Mouse (Mus musculus) stomach, postnatal 0 days (tissue): ENCODE results near the gene Gjb4. TPM values are rescaled to one million over a fixed set of nuclear protein-coding genes. Genes with fewer than 3 reads are reported as not detected.
A peak's percentile ranks its signal among the peaks of the same experiment; 100 is the strongest.

ENCODE experiments used
- ATAC-seq: fragments of 200-750 bp; cut with Nextera tagmentation; 2 replicates; pipeline ENCODE4 v1.8.0; 2017; ENCODE audit not compliant: low FRiP score, low TSS enrichment
- DNase-seq: peaks from one replicate; pipeline ENCODE4 v3.0.0-alpha.2; 2016; ENCODE audit warnings: low spot score
- H3K27ac ChIP-seq: fragments of 300-500 bp; sonication (generic); replicated peaks from 2 replicates; pipeline ENCODE4 v1.5.1; 2014; ENCODE audit warnings: mild to moderate bottlenecking, control low read depth
- H3K27me3 ChIP-seq: fragments of 300-500 bp; sonication (generic); 2 replicates; pipeline ENCODE4 v1.6.1; 2014; ENCODE audit warnings: low read length; ENCODE audit not compliant: control insufficient read depth, insufficient read depth
- H3K36me3 ChIP-seq: fragments of 300-500 bp; sonication (generic); 2 replicates; pipeline ENCODE4 v1.6.1; 2014; ENCODE audit warnings: low read length, mixed read lengths; ENCODE audit not compliant: control insufficient read depth, insufficient read depth
- H3K4me1 ChIP-seq: fragments of 300-500 bp; sonication (generic); replicated peaks from 2 replicates; pipeline ENCODE4 v1.6.1; 2014; ENCODE audit warnings: antibody characterized with exemption; ENCODE audit not compliant: control insufficient read depth, insufficient read depth
- H3K4me2 ChIP-seq: fragments of 300-500 bp; sonication (generic); replicated peaks from 2 replicates; pipeline ENCODE4 v1.6.1; 2014; ENCODE audit warnings: low read depth, mild to moderate bottlenecking, control low read depth, moderate library complexity
- H3K4me3 ChIP-seq: fragments of 300-500 bp; sonication (generic); 2 replicates; pipeline ENCODE4 v1.5.1; 2014; ENCODE audit warnings: low read depth, low read length, control low read depth
- H3K9ac ChIP-seq: fragments of 300-500 bp; sonication (generic); 2 replicates; pipeline ENCODE4 v1.6.1; 2014; ENCODE audit warnings: mild to moderate bottlenecking, low read length, control low read depth, mixed read lengths
- H3K9me3 ChIP-seq: fragments of 300-500 bp; sonication (generic); 2 replicates; pipeline ENCODE4 v1.6.1; 2016; ENCODE audit warnings: low read length; ENCODE audit not compliant: control insufficient read depth
- CTCF ChIP-seq: IDR thresholded peaks from 2 replicates; pipeline ENCODE4 v1.5.1; 2016; ENCODE audit warnings: antibody characterized with exemption, low read depth, mild to moderate bottlenecking, moderate library complexity
- EP300 ChIP-seq: optimal IDR thresholded peaks from 2 replicates; pipeline ENCODE3; 2016; ENCODE audit warnings: antibody characterized with exemption
- WGBS: fragments of 180-500 bp; shearing (Covaris S2); extraction: QIAGEN DNeasy Blood & Tissue Kit; methylation state at CpG from one replicate; pipeline ENCODE4 v1.1.7; 2014; 5-methylcytosine and 5-hydroxymethylcytosine counted together
- polyA plus RNA-seq: library from polyadenylated mRNA; unstranded; fragments of >200 nt; fragmentation: Nextera tagmentation; extraction: Ambion mirVana; gene quantifications from 2 replicates; pipeline ENCODE4 v1.2.1, GENCODE M21; 2015

Gjb4 gene
- polyA plus RNA-seq, 1 experiment from 2014 or later = 1.7 TPM

GRCm38 (mm10) chr4:127329751-127330150 is 24.1 kb downstream of the Gjb4 start:
- H3K4me2 ChIP-seq = peak overlapping the region; percentile 46
- H3K9ac ChIP-seq = peak overlapping the region; percentile 31; the same call in 1 of the 2 replicates
- peaks cover 3% of the 10 kb centered on the region; the same call in 1 of the 2 replicates for H3K4me1 ChIP-seq
- 3% methylated on average over 13 of the region's 13 CpGs for WGBS
- H3K4me3 ChIP-seq = peak overlapping the region; percentile 30
- no peak for ATAC-seq
- TF ChIP-seq EP300 (no peak), CTCF (no peak)
- H3K36me3 ChIP-seq = no peaks in the 10 kb centered on the region
- peaks cover 11% of the 10 kb centered on the region; the same call in 1 of the 2 replicates for H3K27me3 ChIP-seq
- H3K9me3 ChIP-seq = no peaks in the 10 kb centered on the region
- peak overlapping the region; percentile 53; the same call in 1 of the 2 replicates for H3K27ac ChIP-seq
- DNase-seq = no peak

- Histone ChIP-seq H3K4me3 (no peak overlapping the region), H3K27me3 (peaks cover 11% of the 10 kb centered on the region; the same call in 1 of the 2 replicates)
- no peak for TF ChIP-seq EP300
- TF ChIP-seq CTCF = no peak
Measured at GRCm38 (mm10) chr4:127329046-127329445, 24.8 kb downstream of the Gjb4 start.

GRCm38 (mm10) chr4:127328378-127328777 is 25.5 kb downstream of the Gjb4 start:
- Histone ChIP-seq H3K4me3 (no peak overlapping the region), H3K36me3 (no peaks in the 10 kb centered on the region), H3K9me3 (no peaks in the 10 kb centered on the region), H3K27me3 (peaks cover 11% of the 10 kb centered on the region; the same call in 1 of the 2 replicates), H3K9ac (no peak overlapping the region), H3K4me2 (no peak overlapping the region), H3K27ac (no peak overlapping the region), H3K4me1 (peaks cover 3% of the 10 kb centered on the region; the same call in 1 of the 2 replicates)
- TF ChIP-seq CTCF = no peak
- TF ChIP-seq EP300 = no peak
- ATAC-seq (no peak), DNase-seq (no peak)
- WGBS = 49% methylated on average over 7 of the region's 7 CpGs

More at GRCm38 (mm10) chr4:127329046-127329445, 24.8 kb downstream of the Gjb4 start:
- Histone ChIP-seq H3K9ac (no peak overlapping the region), H3K4me1 (peaks cover 3% of the 10 kb centered on the region; the same call in 1 of the 2 replicates), H3K27ac (no peak overlapping the region), H3K36me3 (no peaks in the 10 kb centered on the region), H3K9me3 (no peaks in the 10 kb centered on the region), H3K4me2 (peak overlapping the region; percentile 46)
- WGBS = 16% methylated on average over 3 of the region's 3 CpGs
- DNase-seq (no peak), ATAC-seq (no peak)

GRCm38 (mm10) chr4:127327749-127328148 is 26.1 kb downstream of the Gjb4 start:
- H3K9ac ChIP-seq = no peak overlapping the region
- no peak for TF ChIP-seq EP300
- no peak for TF ChIP-seq CTCF
- H3K27me3 ChIP-seq = peaks cover 11% of the 10 kb centered on the region; the same call in 1 of the 2 replicates
- no peaks in the 10 kb centered on the region for H3K36me3 ChIP-seq
- ATAC-seq (no peak), DNase-seq (no peak)
- peaks cover 3% of the 10 kb centered on the region; the same call in 1 of the 2 replicates for H3K4me1 ChIP-seq
- no peak overlapping the region for H3K4me2 ChIP-seq
- H3K27ac ChIP-seq = no peak overlapping the region
- H3K9me3 ChIP-seq = no peaks in the 10 kb centered on the region
- WGBS = 62% methylated on average over 6 of the region's 6 CpGs
- no peak overlapping the region for H3K4me3 ChIP-seq

GRCm38 (mm10) chr4:127327258-127327657 is 26.6 kb downstream of the Gjb4 start:
- Histone ChIP-seq H3K27me3 (peaks cover 11% of the 10 kb centered on the region; the same call in 1 of the 2 replicates), H3K27ac (no peak overlapping the region), H3K9ac (no peak overlapping the region), H3K4me2 (no peak overlapping the region), H3K4me1 (peaks cover 3% of the 10 kb centered on the region; the same call in 1 of the 2 replicates), H3K4me3 (no peak overlapping the region), H3K9me3 (no peaks in the 10 kb centered on the region), H3K36me3 (no peaks in the 10 kb centered on the region)
- TF ChIP-seq EP300 (no peak), CTCF (no peak)
- WGBS = 36% methylated on average over 7 of the region's 7 CpGs
- ATAC-seq (no peak), DNase-seq (no peak)

GRCm38 (mm10) chr4:127325276-127325675 is 28.6 kb downstream of the Gjb4 start:
- Histone ChIP-seq H3K4me1 (no peaks in the 10 kb centered on the region), H3K9me3 (no peaks in the 10 kb centered on the region), H3K4me2 (no peak overlapping the region), H3K4me3 (no peak overlapping the region), H3K36me3 (no peaks in the 10 kb centered on the region), H3K27ac (no peak overlapping the region), H3K9ac (no peak overlapping the region), H3K27me3 (peaks cover 3% of the 10 kb centered on the region; the same call in 1 of the 2 replicates)
- DNase-seq = no peak
- ATAC-seq = no peak
- TF ChIP-seq CTCF = no peak
- no peak for TF ChIP-seq EP300
- 84% methylated on average over 5 of the region's 5 CpGs for WGBS
